Mouse (Mus musculus): ENCODE data around the gene Rfxank. TPM values are rescaled to one million over a fixed set of nuclear protein-coding genes. Genes with fewer than 3 reads are reported as not detected.

Rfxank gene
- polyA plus RNA-seq (2016; fragmentation: Nextera tagmentation; extraction: Ambion mirVana) = 17.0 and 21.0 TPM in 2 replicates

GRCm38 (mm10) chr8:70139026-70139857 is at the start of gene Rfxank, which contains the start of the genes Borcs8 and Mef2b:
Gene Rfxank, minus strand, starts transcription at chr8:70139154.
Gene Borcs8, plus strand, starts transcription at chr8:70139499.
Gene Mef2b, plus strand, starts transcription at chr8:70139711.
- Histone ChIP-seq H3K27ac (peak within 1 kb of the TSS; percentile 85), H3K4me3 (peak within 1 kb of the TSS; percentile 73), H3K4me1 (peaks cover 21% of the 10 kb centered on the region), H3K27me3 (no peaks in the 10 kb centered on the region), H3K9me3 (replicated peaks) (no peaks in the 10 kb centered on the region), H3K36me3 (peaks cover 49% of the 10 kb centered on the region), H3K4me2 (replicated peaks) (peak within 1 kb of the TSS; percentile 83), H3K9ac (peak within 1 kb of the TSS; percentile 79)
- under 1% methylated on average over 46 of the region's 46 CpGs for WGBS
- ATAC-seq (ENCODE audit: low FRiP score) = peak; percentile 98

DNA sequence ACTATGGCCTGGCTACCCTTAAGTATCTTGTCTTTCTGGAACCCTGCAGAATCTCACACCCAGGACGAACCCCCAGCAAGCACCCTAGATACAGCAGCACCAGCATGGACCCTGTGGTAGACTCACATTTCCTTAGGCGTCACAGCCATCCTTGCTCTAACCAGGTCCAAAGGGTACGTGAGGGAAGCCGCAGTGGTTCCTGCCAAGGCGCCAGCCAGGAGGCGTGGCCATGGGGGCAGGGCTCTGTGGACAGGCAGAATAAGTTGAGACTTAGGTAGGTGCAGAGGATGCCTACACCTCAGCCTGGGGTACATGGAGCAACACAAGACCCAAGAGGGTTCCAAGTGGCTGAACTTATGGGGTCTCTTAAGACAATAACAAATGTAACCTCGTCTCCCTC is 49.8 kb upstream of the Rfxank start:
- H3K4me2 ChIP-seq (replicated peaks) = no peak overlapping the region
- H3K9ac ChIP-seq = no peak overlapping the region
- no peaks in the 10 kb centered on the region for H3K9me3 ChIP-seq (replicated peaks)
- 70% methylated on average over 7 of the region's 7 CpGs for WGBS
- 0 out of 2 replicates have a peak, but pooled peaks cover 3% of the 10 kb centered on the region for H3K4me1 ChIP-seq
- H3K4me3 ChIP-seq = no peak overlapping the region
- no peaks in the 10 kb centered on the region for H3K27me3 ChIP-seq
- H3K27ac ChIP-seq = no peak overlapping the region
- no peak for ATAC-seq (ENCODE audit: low FRiP score)
- no peaks in the 10 kb centered on the region for H3K36me3 ChIP-seq

GRCm38 (mm10) chr8:70183194-70183593 is 44.2 kb upstream of the Rfxank start:
- Histone ChIP-seq H3K27ac (no peak overlapping the region), H3K4me2 (replicated peaks) (no peak overlapping the region), H3K9ac (no peak overlapping the region), H3K27me3 (no peaks in the 10 kb centered on the region), H3K9me3 (replicated peaks) (no peaks in the 10 kb centered on the region), H3K4me3 (no peak overlapping the region), H3K4me1 (0 out of 2 replicates have a peak, but pooled peaks cover 3% of the 10 kb centered on the region), H3K36me3 (peaks cover 28% of the 10 kb centered on the region)
- WGBS = 85% methylated on average over 4 of the region's 4 CpGs
- no peak for ATAC-seq (ENCODE audit: low FRiP score)

- Histone ChIP-seq H3K36me3 (peaks cover 38% of the 10 kb centered on the region), H3K27ac (no peak overlapping the region), H3K9me3 (replicated peaks) (no peaks in the 10 kb centered on the region), H3K4me2 (replicated peaks) (no peak overlapping the region), H3K4me3 (no peak overlapping the region), H3K9ac (no peak overlapping the region), H3K4me1 (0 out of 2 replicates have a peak, but pooled peaks cover 3% of the 10 kb centered on the region), H3K27me3 (no peaks in the 10 kb centered on the region)
- no peak for ATAC-seq (ENCODE audit: low FRiP score)
- WGBS = 51% methylated on average over 2 of the region's 2 CpGs
Measured at GRCm38 (mm10) chr8:70181903-70182252, 42.9 kb upstream of the Rfxank start.

- Histone ChIP-seq H3K4me3 (no peak overlapping the region), H3K4me1 (0 out of 2 replicates have a peak, but pooled peaks cover 3% of the 10 kb centered on the region), H3K9me3 (replicated peaks) (no peaks in the 10 kb centered on the region), H3K9ac (no peak overlapping the region), H3K36me3 (peaks cover 44% of the 10 kb centered on the region), H3K27ac (no peak overlapping the region), H3K27me3 (no peaks in the 10 kb centered on the region), H3K4me2 (replicated peaks) (no peak overlapping the region)
- WGBS = 82% methylated on average over 16 of the region's 16 CpGs
- ATAC-seq (ENCODE audit: low FRiP score) = no peak
Measured at GRCm38 (mm10) chr8:70181212-70181902, 42.4 kb upstream of the Rfxank start.

DNA sequence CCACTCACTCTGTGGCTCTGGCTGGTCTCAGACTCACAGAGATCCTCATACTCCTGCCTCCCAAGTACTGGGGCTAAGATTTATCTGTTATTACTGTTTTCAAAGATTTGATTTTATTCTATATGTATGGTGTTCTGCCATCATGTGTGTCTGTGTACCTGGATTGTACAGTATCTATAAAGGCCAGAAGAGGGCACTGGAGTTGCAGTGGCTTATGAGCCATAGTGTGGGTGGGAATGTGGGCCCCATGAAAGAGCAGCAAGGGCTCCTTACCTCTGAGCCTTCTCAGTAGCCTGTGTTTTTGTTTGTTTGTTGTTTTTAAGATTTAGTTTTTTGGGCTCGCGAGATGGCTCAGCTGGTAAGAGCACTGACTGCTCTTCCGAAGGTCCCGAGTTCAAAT is 40.1 kb upstream of the Rfxank start:
- H3K36me3 ChIP-seq = peaks cover 44% of the 10 kb centered on the region
- H3K27me3 ChIP-seq = no peaks in the 10 kb centered on the region
- no peak overlapping the region for H3K4me3 ChIP-seq
- no peaks in the 10 kb centered on the region for H3K9me3 ChIP-seq (replicated peaks)
- no peak overlapping the region for H3K9ac ChIP-seq
- H3K4me2 ChIP-seq (replicated peaks) = no peak overlapping the region
- H3K4me1 ChIP-seq = peaks cover 6% of the 10 kb centered on the region; the same call in 1 of the 2 replicates
- no peak for ATAC-seq (ENCODE audit: low FRiP score)
- WGBS = 96% methylated on average over 4 of the region's 4 CpGs
- H3K27ac ChIP-seq = no peak overlapping the region

- H3K27ac ChIP-seq = no peak overlapping the region
- H3K9me3 ChIP-seq (replicated peaks) = no peaks in the 10 kb centered on the region
- H3K27me3 ChIP-seq = no peaks in the 10 kb centered on the region
- no peak for ATAC-seq (ENCODE audit: low FRiP score)
- no peak overlapping the region for H3K4me3 ChIP-seq
- 94% methylated on average over 2 of the region's 2 CpGs for WGBS
- H3K4me2 ChIP-seq (replicated peaks) = no peak overlapping the region
- H3K9ac ChIP-seq = no peak overlapping the region
- peaks cover 11% of the 10 kb centered on the region for H3K4me1 ChIP-seq
- H3K36me3 ChIP-seq = peaks cover 42% of the 10 kb centered on the region
Measured at GRCm38 (mm10) chr8:70178231-70178630, 39.3 kb upstream of the Rfxank start.

- 92% methylated on average over 7 of the region's 7 CpGs for WGBS
- Histone ChIP-seq H3K27me3 (no peaks in the 10 kb centered on the region), H3K27ac (no peak overlapping the region), H3K4me2 (replicated peaks) (no peak overlapping the region), H3K4me3 (no peak overlapping the region), H3K36me3 (peaks cover 16% of the 10 kb centered on the region; the same call in 1 of the 2 replicates), H3K9me3 (replicated peaks) (no peaks in the 10 kb centered on the region), H3K9ac (no peak overlapping the region), H3K4me1 (peaks cover 18% of the 10 kb centered on the region)
- ATAC-seq (ENCODE audit: low FRiP score) = no peak
Measured at GRCm38 (mm10) chr8:70174079-70174478, 35.1 kb upstream of the Rfxank start.

GRCm38 (mm10) chr8:70173320-70173719 is 34.4 kb upstream of the Rfxank start:
- H3K4me3 ChIP-seq = no peak overlapping the region
- H3K36me3 ChIP-seq = peaks cover 16% of the 10 kb centered on the region; the same call in 1 of the 2 replicates
- H3K4me2 ChIP-seq (replicated peaks) = 0 out of 2 replicates have a peak overlapping the region, but pooled peaks have one; percentile 60
- H3K27ac ChIP-seq = no peak overlapping the region
- WGBS = 94% methylated on average over 5 of the region's 5 CpGs
- peaks cover 18% of the 10 kb centered on the region for H3K4me1 ChIP-seq
- no peak for ATAC-seq (ENCODE audit: low FRiP score)
- H3K9ac ChIP-seq = no peak overlapping the region
- H3K9me3 ChIP-seq (replicated peaks) = no peaks in the 10 kb centered on the region
- no peaks in the 10 kb centered on the region for H3K27me3 ChIP-seq

DNA sequence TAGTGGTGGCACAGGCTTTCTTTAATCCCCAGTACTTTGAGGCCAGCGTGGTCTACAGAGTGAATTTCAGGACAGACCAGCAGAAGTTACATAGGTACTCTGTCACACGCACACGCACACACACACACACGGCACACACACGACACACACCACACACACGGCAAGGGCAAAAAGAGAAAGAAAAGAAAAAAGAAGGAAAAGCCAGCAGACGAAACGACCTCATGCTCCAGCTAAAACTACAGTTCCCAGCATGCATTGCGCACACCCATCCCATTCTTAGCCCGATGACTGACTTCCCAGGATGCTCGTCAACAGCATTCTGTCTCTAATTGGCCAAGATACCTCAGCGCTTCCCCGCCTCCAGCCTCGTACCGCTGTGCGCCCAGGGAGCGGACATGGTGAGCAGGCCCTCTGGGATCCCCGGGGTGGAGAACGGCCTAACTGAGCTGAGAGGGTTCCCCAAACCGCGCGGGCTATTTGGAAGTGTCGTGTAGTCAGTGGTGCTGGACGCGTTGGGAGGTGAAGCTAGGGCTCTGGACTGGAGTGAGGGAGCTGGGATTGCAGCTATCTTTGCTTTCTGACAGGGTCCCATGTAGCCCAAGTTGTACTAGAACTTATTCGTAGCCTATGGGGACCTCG is 33.2 kb upstream of the Rfxank start, which contains the start of gene Tmem161a:
Tmem161a (plus strand) TSS at position 314 of the 639 bp plus-strand sequence.
- WGBS = 2% methylated on average over 27 of the region's 27 CpGs
- Histone ChIP-seq H3K9ac (peak within 1 kb of the TSS; percentile 58), H3K4me2 (replicated peaks) (peak within 1 kb of the TSS; percentile 60), H3K36me3 (peaks cover 8% of the 10 kb centered on the region; the same call in 1 of the 2 replicates), H3K4me1 (peaks cover 18% of the 10 kb centered on the region), H3K27me3 (peaks cover 4% of the 10 kb centered on the region), H3K27ac (peak within 1 kb of the TSS; percentile 7; the same call in 1 of the 2 replicates), H3K9me3 (replicated peaks) (no peaks in the 10 kb centered on the region), H3K4me3 (peak within 1 kb of the TSS; percentile 52)
- peak; percentile 97 for ATAC-seq (ENCODE audit: low FRiP score)

GRCm38 (mm10) chr8:70171240-70171639 is 32.3 kb upstream of the Rfxank start:
- no peak overlapping the region for H3K27ac ChIP-seq
- H3K27me3 ChIP-seq = peaks cover 12% of the 10 kb centered on the region
- 90% methylated on average over 7 of the region's 7 CpGs for WGBS
- no peak overlapping the region for H3K9ac ChIP-seq
- no peak for ATAC-seq (ENCODE audit: low FRiP score)
- H3K4me3 ChIP-seq = no peak overlapping the region
- H3K36me3 ChIP-seq = no peaks in the 10 kb centered on the region
- H3K4me1 ChIP-seq = peaks cover 21% of the 10 kb centered on the region
- H3K4me2 ChIP-seq (replicated peaks) = no peak overlapping the region; the same call in 1 of the 2 replicates
- H3K9me3 ChIP-seq (replicated peaks) = no peaks in the 10 kb centered on the region

GRCm38 (mm10) chr8:70170748-70171147 is 31.8 kb upstream of the Rfxank start:
- H3K4me3 ChIP-seq = no peak overlapping the region
- no peak overlapping the region for H3K27ac ChIP-seq
- ATAC-seq (ENCODE audit: low FRiP score) = no peak
- no peaks in the 10 kb centered on the region for H3K9me3 ChIP-seq (replicated peaks)
- H3K36me3 ChIP-seq = no peaks in the 10 kb centered on the region
- WGBS = 72% methylated on average over 3 of the region's 3 CpGs
- no peak overlapping the region for H3K4me2 ChIP-seq (replicated peaks)
- no peak overlapping the region for H3K9ac ChIP-seq
- peaks cover 17% of the 10 kb centered on the region for H3K27me3 ChIP-seq
- H3K4me1 ChIP-seq = peaks cover 21% of the 10 kb centered on the region

Measured in hindbrain, embryonic 12.5 days (tissue).